Mouse (Mus musculus): Measurements from ENCODE around the gene Qprt. TPM values are rescaled to one million over a fixed set of nuclear protein-coding genes. Genes with fewer than 3 reads are reported as not detected.
"Not testable (repeated sequence)": the region's sequence is repeated elsewhere in the genome, so short reads cannot be mapped to it uniquely, and the experiment has no call there.

Gene Qprt
- total RNA-seq, 2 experiments from 2014 or later = not detected

DNA sequence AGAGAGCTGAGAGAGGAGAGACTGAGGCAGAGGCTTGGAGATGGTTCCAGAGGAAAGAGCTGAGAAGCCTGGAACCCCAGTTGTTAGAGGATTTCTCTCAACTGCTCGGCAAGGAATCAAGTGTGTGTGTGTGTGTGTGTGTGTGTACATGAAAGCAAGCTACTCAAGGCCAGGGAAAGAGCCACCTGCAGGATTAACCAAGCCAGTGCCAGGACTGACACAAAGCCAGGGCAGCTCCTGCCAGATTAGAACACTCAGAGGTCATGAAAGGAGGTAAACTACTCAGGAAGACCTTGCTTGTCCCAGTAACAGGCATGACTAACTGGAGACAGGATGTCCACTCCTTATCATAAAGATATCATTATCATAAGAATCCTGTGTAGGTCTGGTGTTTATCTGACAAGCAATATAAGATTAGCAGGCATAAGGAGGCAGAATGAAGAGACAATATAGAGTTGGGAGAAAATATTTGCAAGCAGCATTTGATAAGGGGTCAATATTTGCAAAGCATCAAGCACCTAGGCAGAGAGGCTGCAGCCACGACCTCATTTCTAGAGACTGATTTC, 20.5 kb downstream of the Qprt start:
- intact Hi-C loops (cut with DNase I) = loop anchor here (5.0 to 10.0 kb wide), 3 partner anchors 94 to 347 kb away; partner anchors contain the start of gene Mapk3
- no peak for DNase-seq (ENCODE audit: low spot score)

DNA sequence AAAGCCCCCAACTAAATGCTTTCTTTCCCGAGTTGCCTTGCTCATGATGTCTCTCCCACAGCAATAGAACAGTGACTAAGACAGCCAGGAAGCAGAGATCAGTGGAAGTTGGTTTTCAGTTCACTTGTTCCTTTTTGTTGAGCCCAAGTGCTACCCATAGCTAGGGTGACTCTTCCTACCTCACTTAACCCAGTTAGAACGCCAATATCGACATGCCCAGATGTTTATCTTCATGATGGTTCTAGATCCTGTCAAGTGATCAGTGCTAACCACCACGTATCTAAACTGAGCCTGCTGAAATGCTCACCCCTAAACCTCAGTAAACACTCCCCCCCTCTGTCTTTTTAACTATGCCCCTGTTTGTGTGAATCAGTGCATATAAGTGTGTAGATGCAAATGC, 22.5 kb downstream of the Qprt start:
- intact Hi-C loops (cut with DNase I) = no loop called here
- no peak for DNase-seq (ENCODE audit: low spot score)

DNA sequence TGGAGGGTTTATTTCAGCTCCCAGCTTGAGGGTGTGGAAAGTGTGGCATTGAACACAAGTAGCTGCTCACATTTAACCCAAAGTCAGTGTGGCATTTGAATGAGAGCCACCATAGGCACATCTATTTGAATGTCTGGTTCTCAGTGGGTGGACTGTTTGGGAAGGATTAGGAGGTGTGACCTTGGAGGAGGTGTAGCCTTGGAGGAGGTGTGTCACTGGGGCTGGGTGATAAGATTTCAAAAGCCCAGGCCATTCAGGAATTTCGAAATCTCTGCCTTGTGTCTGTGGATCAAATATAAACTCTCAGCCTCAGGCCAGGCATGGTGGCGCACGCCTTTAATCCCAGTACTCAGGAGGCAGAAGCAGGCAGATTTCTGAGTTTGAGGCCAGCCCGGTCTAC, 23.1 kb downstream of the Qprt start:
- intact Hi-C loops (cut with DNase I) = no loop called here
- no peak for DNase-seq (ENCODE audit: low spot score)

DNA sequence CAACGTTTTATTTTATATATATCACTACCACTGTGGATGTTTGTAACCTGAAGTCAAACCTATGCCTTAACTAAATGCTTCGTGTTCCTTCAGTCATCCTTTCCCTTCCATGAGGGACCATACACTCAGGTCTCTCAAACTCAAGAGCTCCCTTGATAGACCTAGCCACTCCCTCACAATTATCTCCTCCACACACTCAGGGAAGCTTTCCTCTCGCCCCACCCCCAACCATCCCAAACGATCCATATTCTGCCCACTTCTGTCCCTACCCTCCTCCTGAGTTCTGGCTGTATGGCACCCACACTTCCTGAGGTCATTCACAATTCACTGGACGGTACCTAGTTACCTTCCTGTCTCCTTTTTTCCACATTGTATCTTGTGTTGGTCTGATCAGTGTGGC, 23.5 kb downstream of the Qprt start:
- intact Hi-C loops (cut with DNase I) = no loop called here
- no peak for DNase-seq (ENCODE audit: low spot score)

DNA sequence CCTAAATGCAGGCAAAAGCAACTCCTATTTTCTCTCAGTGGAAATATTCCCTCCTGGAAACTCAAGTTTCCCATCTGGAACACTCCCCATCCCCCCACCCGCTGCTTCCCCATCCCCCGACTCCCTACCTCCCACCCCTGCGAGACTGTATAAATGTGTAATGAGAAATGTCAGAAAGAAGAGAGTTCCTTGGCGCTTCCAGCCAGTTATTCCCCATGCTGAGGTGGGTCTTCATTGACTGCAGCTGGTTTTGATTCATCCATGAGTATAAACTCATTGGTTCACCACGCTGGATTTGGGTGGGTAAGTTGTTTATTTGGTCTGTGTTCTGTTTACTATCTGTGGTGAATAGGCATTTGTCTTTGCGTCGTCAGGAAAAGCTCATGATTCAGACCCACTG, 25.6 kb downstream of the Qprt start:
- DNase-seq (ENCODE audit: low spot score) = no peak
- intact Hi-C loops (cut with DNase I) = no loop called here

DNA sequence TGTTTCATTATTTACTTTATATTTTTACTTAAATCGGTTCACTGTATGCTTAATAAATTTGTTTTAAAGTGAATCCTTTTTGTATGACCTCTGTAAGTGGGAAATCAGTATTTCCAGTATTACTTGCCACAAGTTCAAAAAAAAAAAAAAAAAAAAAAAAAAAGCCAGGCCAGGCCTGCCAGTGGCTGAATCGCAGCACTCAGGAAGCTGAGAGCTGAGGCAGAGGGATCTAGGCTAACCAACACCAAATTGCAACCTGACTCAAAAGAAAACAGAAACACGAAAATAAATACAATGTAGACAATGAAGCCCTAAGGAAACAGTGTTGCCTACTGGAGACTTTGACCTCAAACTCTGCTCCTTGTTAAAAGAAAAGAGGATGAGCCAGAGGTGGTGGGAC, 28.1 kb downstream of the Qprt start:
- DNase-seq (ENCODE audit: low spot score) = no peak
- intact Hi-C loops (cut with DNase I) = no loop called here

DNA sequence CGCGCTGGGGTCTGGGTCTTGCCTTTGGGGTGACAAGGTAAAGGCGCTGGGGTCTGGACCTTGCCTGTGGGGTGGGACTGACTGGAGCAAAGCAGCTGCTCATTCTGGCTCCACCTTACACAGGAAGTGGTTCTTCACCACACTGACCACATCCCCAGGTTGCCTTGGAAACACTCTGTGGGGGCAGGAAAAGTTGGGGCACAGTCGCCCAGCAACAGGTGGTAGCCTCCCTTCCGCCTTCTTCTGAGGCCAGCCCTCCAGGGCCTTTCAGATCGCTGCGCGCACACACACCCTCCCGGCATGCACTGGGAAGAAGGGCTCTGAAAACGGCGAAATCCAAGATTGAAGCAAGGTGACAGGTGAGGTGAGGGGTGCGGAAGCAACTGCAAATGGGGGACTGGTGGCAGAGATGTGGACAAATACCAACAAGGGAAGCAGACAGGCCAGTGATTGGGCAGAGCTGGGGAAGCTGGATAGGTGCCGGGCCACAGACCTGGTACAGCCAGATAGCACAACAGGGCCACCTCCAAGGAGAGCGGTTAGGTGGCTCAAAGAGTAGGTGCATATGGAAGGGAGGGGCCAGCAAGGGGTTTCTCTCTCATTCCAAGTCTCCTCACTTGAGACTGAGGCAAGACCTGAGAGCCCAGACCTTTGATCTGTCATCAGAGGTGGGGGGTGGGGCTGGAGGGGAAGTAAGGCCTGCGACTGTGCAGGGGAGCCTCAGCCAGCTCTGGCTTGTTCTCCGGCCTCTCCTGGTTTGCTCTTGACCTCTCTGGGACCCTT, 30.7 kb downstream of the Qprt start, which contains the start of gene AI467606:
TSS of gene AI467606 (plus strand) at position 246 of the 783 bp plus-strand sequence.
- DNase-seq (ENCODE audit: low spot score) = peak; percentile 60
- intact Hi-C loops (cut with DNase I) = no loop called here

DNA sequence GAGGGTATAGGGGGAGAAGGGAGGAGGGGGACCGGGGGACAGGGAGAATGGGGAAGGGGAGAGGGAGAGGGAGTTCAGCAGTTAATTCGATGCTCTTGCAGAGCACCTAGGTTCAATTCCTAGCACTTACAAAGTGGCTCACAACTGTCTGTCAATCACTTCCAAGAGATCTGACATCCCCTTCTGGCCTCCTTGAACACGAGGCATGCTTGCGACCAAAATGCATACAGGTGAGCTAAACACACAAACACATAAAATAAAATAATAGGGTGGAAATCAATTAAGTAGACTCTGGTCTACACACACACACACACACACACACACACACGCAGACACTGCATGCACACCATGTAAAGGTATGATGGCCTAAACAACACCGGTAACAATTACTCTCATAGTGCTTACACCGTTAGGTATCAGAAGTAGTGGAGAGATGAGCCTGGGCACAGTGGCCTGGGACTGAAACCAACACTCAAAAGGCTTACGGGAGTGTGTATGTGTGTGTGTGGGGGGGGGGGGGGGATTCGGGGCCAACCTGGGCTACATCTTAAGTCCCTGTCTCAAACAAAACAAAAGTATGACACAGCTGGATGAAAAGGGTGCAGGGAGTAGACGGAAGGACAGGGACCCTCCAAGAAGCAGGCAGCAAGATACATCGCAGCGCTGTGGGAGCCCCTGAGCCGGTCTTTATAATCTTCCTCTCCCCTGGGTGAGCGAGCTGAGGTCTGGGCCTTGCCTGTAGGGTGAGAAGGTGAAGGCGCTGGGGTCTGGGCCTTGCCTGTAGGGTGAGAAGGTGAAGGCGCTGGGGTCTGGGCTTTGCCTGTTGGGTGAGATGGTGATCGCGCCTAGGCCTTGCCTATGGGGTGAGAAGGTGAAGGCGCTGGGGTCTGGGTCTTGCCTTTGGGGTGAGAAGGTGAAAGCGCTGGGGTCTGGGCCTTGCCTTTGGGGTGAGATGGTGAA, 31.6 kb downstream of the Qprt start:
- intact Hi-C loops (cut with DNase I) = no loop called here
- no peak for DNase-seq (ENCODE audit: low spot score)

DNA sequence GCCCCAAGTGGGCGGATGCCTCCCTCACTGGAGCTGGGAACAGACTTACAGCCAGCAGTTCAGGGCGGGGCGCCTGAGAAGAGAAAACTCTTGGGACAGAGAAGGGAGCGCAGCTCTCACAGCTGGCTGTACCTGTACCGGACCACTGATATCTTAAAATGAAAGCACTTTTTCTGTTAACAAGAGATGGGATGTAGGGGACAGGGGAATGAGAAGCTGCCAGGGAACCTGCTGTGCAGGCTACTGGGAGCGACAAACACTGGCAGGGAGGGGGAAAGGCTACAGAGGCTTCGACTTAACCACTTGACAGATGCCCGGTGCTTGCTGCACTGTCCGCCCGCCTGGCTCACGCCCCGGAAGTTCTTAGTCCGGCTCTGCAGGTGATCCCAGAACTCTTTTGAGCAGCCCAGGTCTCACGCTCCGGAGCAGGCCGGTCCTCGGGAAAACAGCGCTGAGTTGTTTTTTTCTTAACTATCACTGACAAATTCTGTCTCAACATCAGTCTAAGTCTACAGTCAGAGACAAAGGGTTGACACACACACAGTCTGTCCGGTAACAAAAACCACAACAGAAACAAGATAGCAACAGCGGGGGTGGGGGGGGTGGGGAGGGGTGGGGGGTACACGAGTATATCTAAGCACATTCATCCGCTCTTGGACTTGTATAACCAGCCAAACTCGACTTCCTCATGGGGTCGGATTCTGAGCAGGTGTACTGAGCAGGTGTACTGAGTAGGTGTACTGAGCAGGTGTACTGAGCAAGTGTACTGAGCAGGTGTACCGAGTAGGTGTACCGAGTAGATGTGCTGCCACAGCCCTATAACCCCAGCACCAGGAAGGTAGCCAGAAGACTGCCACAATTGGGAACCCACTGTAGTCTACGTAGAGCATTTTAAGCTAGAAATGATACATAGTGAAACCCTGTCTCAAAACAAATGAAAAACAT, 32.9 kb downstream of the Qprt start:
- DNase-seq (ENCODE audit: low spot score) = no peak
- intact Hi-C loops (cut with DNase I) = no loop called here

DNA sequence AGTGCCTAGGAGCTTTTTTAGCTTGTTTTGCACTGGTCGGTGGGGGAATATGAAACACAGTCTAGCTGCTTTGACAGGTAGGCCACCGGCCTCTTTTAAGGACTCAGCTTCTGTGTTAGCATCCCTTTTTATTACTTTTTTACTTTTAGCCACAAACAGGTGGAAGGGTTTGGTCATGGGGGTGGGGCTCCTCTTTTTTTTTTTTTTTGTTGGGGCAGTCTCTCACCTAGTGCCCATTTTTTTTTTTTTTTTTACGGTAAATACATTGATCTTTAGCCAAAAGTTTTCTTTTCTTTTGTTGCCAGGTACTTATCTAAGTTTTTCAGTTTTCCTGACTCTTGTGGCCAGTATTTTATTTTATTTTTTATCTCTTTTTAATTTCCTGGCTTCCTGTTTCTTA, 33.9 kb downstream of the Qprt start:
- intact Hi-C loops (cut with DNase I) = no loop called here

DNA sequence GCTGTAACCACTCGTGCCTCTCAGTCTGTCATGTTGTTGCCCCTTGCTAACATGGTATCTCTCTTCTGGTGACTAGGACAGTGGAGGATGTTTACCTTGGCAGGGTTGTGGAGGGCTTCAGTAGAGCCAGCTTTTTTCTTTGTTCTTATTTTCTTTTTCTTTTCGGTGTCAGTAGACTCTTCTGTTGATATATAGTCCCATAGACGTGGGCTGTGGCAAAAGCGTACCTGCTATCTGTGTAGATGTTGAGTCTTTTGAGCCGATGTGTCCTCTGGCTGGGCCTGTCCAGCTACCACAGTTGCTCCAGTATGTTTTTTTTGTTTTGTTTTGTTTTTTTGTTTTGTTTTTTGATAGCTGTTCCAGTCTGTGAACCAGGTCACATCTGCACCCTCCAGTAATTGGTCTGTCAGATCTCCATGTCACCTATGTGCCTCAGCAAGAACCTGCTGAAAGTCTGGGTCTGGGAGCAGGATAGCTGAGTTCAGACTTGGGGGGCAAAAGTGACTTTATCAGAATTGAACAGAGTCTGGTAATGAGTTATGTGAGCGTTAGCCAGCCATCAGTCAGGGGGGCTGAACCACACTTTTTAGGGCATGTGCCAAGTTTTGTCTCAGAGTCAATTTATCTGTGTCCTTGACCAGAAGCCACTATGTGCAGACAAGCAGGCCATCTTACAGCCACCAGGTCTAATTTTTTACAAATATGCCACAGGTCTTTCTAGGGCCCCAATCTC, 34.6 kb downstream of the Qprt start, which contains the start of gene Zg16:
TSS of gene Zg16 (minus strand) at position 51 of the 733 bp plus-strand sequence.
- DNase-seq (ENCODE audit: low spot score); intact Hi-C loops (cut with DNase I): not testable (repeated sequence)

More for the DNA sequence above, 33.9 kb downstream of the Qprt start:
- DNase-seq (ENCODE audit: low spot score) = no peak

DNA sequence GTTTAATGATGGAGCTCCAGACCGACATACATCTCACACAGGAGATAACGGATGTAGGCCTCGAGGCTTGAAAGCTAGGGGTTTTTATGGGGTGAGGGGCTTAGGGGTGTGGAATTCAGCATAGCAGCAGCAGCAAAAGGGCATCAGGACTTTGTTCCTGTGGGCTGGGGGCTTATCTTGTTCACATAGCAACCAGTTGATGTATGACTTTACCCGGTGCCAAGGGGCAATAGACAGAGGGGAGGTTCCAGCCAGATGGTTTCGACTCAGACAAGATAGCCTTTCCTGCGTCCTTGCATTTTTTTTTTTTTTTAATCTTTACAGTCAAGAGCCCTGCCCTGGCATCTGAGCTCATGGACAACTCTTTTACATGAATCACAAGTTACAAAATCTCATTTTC, 36.3 kb downstream of the Qprt start:
- intact Hi-C loops (cut with DNase I); DNase-seq (ENCODE audit: low spot score): not testable (repeated sequence)

DNA sequence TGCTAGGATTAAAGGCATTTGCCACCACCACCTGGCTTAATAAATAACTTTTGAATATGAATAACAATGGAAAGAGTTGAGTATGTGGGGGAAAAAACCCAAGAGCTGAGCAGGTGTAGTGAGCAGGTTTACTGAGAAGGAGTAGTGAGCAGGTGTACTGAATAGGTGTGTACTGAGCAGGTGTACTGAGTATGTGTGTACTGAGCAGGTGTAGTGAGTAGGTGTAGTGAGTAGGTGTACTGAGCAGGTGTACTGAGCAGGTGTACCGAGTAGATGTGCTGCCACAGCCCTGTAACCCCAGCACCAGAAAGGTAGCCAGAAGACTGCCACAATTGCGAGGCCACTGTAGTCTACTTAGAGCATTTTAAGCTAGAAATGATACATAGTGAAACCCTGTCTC, 37.2 kb downstream of the Qprt start:
- intact Hi-C loops (cut with DNase I) = no loop called here
- DNase-seq (ENCODE audit: low spot score) = no peak

DNA sequence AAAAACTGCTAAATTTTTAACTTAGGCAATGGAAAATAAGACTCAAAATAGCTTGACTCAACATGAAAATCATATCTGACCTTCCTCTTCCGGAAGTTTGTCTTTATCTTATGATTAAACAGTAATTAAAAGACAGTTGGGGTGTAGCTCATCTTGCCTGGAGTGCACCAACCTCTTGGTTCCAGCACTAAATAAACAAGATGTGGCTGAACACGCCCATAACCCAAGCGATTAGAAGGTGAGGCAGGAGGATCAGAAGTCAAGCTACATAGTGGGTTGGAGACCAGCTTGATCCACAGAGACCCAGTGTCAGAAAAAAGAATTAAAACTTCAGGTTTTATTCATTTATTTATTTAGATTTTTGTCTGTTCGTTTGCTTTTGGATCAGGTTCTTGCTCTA, 38.3 kb downstream of the Qprt start:
- intact Hi-C loops (cut with DNase I) = no loop called here
- DNase-seq (ENCODE audit: low spot score) = no peak

DNA sequence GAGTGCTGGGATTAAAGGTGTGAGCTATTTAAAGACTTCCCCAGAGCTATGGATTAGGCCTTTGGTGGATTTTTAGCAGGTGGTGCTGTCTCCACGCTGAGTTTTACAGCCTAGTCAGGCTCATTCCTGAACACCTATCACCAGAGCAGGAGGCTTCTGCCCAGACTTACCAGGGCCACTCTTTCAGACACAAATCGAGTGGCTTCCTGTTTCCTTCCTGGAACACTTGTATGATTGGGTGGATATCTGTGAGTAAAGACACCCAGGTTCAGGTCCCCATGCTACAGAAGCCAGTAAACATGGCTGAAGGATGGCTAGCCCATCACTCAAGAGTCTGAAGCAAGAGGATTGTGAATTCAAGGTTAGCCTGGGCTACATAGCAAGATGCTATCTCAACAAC, 39.0 kb downstream of the Qprt start:
- intact Hi-C loops (cut with DNase I) = no loop called here
- no peak for DNase-seq (ENCODE audit: low spot score)

DNA sequence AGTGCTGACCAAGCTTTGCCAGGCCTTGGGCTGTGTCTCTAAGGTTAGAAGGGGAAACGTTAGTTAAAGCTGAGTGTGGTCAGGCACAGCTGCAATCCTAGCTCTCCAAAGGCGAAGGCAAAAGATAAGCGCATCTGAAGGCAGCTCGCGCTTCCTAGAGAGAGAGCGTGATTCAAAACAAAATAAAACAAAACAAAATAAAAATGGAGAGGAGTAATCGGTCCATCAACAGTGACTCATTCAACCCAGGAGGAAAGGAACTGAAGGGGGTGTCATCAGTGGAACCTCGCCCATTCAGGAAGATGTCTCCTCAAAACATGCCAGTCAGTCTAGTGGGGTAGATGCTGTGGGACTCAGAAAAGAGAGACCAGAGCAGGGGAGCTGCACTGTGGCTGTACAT, 39.8 kb downstream of the Qprt start:
- DNase-seq (ENCODE audit: low spot score) = no peak
- intact Hi-C loops (cut with DNase I) = no loop called here

DNA sequence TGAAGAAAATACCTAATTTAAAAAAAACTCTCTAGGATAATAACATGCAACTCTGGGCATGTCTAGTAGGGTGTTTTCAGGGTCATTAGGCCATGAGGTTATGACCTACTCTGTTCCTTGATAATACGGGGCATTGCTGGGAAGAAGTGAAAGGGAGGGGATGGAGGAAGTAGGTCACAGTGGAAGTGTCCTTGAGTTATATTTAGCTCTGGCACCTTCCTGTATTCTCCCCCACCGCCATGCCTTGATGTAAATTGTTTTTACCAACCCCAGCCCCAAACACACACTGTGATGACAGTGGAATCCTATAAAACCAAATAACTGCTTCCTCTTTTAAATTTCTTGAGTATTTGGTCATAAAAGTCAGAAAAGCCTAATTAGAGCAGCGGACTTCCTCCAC, 42.0 kb downstream of the Qprt start:
- no peak for DNase-seq (ENCODE audit: low spot score)
- intact Hi-C loops (cut with DNase I) = no loop called here

DNA sequence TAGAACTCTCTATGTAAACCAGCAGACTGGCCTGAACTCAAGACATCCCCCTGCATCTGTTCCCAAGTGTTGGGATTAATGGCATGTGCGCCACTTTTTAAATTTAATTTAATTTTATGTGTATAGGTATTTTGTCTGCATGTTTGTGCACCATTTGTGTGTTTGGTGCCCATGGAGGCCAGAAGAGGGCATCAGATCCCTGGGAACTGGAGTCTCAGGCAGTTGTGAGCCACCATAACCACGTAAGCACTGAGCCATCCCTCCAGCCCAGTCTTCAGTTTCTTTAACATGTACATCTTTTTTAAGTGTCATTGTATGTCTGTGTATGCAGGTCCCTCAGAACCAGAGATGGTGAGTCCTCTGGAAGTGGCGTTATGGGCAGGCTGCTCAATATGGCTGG, 44.3 kb downstream of the Qprt start:
- intact Hi-C loops (cut with DNase I) = no loop called here
- DNase-seq (ENCODE audit: low spot score) = no peak

DNA sequence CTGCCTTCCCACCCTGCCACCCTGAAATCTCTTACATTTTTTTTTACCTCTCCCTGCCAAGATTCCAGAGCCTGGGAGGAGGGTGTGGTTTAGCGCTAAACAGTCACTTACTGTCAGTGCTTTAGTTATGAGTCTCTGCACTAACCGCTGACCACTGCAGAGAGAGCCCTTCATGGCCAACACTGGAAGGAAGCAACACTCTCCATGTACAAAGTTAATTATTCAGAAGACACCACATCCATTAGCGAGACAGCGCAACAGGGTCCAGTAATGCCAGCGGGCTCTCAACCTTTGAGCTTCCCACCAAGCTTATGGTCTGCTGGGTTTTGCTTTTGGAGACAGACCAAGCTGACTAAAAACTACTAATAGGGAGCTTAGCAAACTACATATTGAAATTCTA, 45.8 kb downstream of the Qprt start:
- intact Hi-C loops (cut with DNase I) = no loop called here
- DNase-seq (ENCODE audit: low spot score) = no peak

Data from heart, postnatal 25 days (tissue).